Mouse (Mus musculus) CH12.LX (cell line): ENCODE data around the gene Map4k5. TPM values are rescaled to one million over a fixed set of nuclear protein-coding genes. Genes with fewer than 3 reads are reported as not detected.

Source experiments
- DNase-seq: peaks from one replicate; pipeline ENCODE4 v3.0.0-alpha.2; 2013; ENCODE audit errors: extremely low read depth
- H3K27ac ChIP-seq: 2 replicates; pipeline ENCODE4 v1.5.1; 2012; ENCODE audit warnings: low read depth, mild to moderate bottlenecking, control low read depth, moderate library complexity; ENCODE audit not compliant: insufficient read depth
- H3K27me3 ChIP-seq: replicated peaks from 2 replicates; pipeline ENCODE3; 2012; ENCODE audit warnings: inconsistent platforms
- H3K36me3 ChIP-seq, 2 experiments: replicated peaks in 1 of 2; 2 replicates each; pipeline versions ENCODE3 to v1.6.1; 2012; ENCODE audit warnings: inconsistent platforms in 1 of 2, low read length in 1 of 2, mild to moderate bottlenecking in 1 of 2, mixed read lengths in 1 of 2, moderate library complexity in 1 of 2; ENCODE audit not compliant: control insufficient read depth in 1 of 2, insufficient read depth in 1 of 2
- H3K4me1 ChIP-seq, 2 experiments: 2 replicates each; pipeline ENCODE4 v1.6.1; 2012; ENCODE audit warnings: inconsistent platforms in 1 of 2, moderate library complexity in 1 of 2; ENCODE audit not compliant: insufficient read depth in 2 of 2, control insufficient read depth in 1 of 2
- H3K4me2 ChIP-seq: 2 replicates; pipeline ENCODE4 v1.6.1; 2012; ENCODE audit warnings: low read depth, mild to moderate bottlenecking, control low read depth; ENCODE audit not compliant: poor library complexity, insufficient read depth, severe bottlenecking
- H3K4me3 ChIP-seq, 3 experiments: fragments of 150-350 bp in 1 of 3; sonication (generic) in 1 of 3; replicated peaks in 1 of 3; 2 replicates each; pipeline versions ENCODE3 to v1.5.1; 2011 to 2012; ENCODE audit warnings: low read depth in 2 of 3, low read length in 2 of 3, mild to moderate bottlenecking in 2 of 3, moderate library complexity in 2 of 3, control low read depth in 1 of 3, improper control_type of control experiment in 1 of 3, inconsistent platforms in 1 of 3, mixed read lengths in 1 of 3; ENCODE audit not compliant: poor library complexity in 1 of 3
- H3K79me2 ChIP-seq: replicated peaks from 2 replicates; pipeline ENCODE4 v1.6.1; 2012; ENCODE audit warnings: mild to moderate bottlenecking, moderate library complexity; ENCODE audit not compliant: control insufficient read depth, poor library complexity, insufficient read depth, severe bottlenecking; ENCODE audit errors: extremely low read depth
- H3K9ac ChIP-seq: 2 replicates; pipeline ENCODE4 v1.6.1; 2012; ENCODE audit warnings: low read depth, mild to moderate bottlenecking, control low read depth, moderate library complexity; ENCODE audit not compliant: insufficient read depth
- H3K9me3 ChIP-seq: replicated peaks from 2 replicates; pipeline ENCODE3; 2012; ENCODE audit warnings: low read length, inconsistent platforms, mixed read lengths
- CTCF ChIP-seq, 2 experiments: IDR thresholded peaks in 1 of 2; conservative IDR thresholded peaks in 1 of 2; 2 replicates each; pipeline ENCODE4 v1.5.1; 2011 to 2012; ENCODE audit warnings: low read depth in 2 of 2, low read length in 2 of 2, improper control_type of control experiment in 1 of 2, inconsistent platforms in 1 of 2, mild to moderate bottlenecking in 1 of 2, moderate library complexity in 1 of 2
- E2F4 ChIP-seq: IDR thresholded peaks from 2 replicates; pipeline ENCODE4 v1.6.1; 2011; ENCODE audit warnings: low read depth, low read length, improper control_type of control experiment; ENCODE audit not compliant: insufficient replicate concordance
- ELF1 ChIP-seq: IDR thresholded peaks from 2 replicates; pipeline ENCODE4 v1.6.1; 2014; ENCODE audit warnings: low read depth, mild to moderate bottlenecking, inconsistent platforms, low read length, improper control_type of control experiment
- EP300 ChIP-seq: IDR thresholded peaks from 2 replicates; pipeline ENCODE4 v1.6.1; 2011; ENCODE audit warnings: low read length, improper control_type of control experiment
- ETS1 ChIP-seq: conservative IDR thresholded peaks from 2 replicates; pipeline ENCODE4 v1.6.1; 2012; ENCODE audit warnings: low read depth, mild to moderate bottlenecking, inconsistent platforms, low read length, improper control_type of control experiment, moderate library complexity
- IRF4 ChIP-seq: IDR thresholded peaks from 2 replicates; pipeline ENCODE4 v1.6.1; 2014; ENCODE audit warnings: low read depth, mild to moderate bottlenecking, inconsistent platforms, low read length, improper control_type of control experiment
- JUND ChIP-seq: conservative IDR thresholded peaks from 2 replicates; pipeline ENCODE4 v1.6.1; 2011; ENCODE audit warnings: low read depth, low read length, improper control_type of control experiment
- MYC ChIP-seq: IDR thresholded peaks from 2 replicates; pipeline ENCODE4 v1.6.1; 2011; ENCODE audit warnings: low read depth, mild to moderate bottlenecking, improper control_type of control experiment, low read length
- PAX5 ChIP-seq: IDR thresholded peaks from 2 replicates; pipeline ENCODE4 v1.6.1; 2012; ENCODE audit warnings: low read length, inconsistent platforms, mixed read lengths
- POLR2A ChIP-seq: IDR thresholded peaks from 2 replicates; pipeline ENCODE4 v1.6.1; 2011; ENCODE audit warnings: low read depth, mild to moderate bottlenecking, improper control_type of control experiment, low read length
- TCF12 ChIP-seq: IDR thresholded peaks from 2 replicates; pipeline ENCODE4 v1.6.1; 2014; ENCODE audit warnings: low read depth, mild to moderate bottlenecking, inconsistent platforms, low read length, improper control_type of control experiment
- USF1 ChIP-seq: IDR thresholded peaks from 2 replicates; pipeline ENCODE4 v1.6.1; 2014; ENCODE audit warnings: low read depth, mild to moderate bottlenecking, inconsistent platforms, low read length, improper control_type of control experiment
- USF2 ChIP-seq: conservative IDR thresholded peaks from 2 replicates; pipeline ENCODE4 v1.6.1; 2011; ENCODE audit warnings: low read depth, low read length, improper control_type of control experiment
- ZC3H11A ChIP-seq: IDR thresholded peaks from 2 replicates; pipeline ENCODE4 v1.6.1; 2012; ENCODE audit warnings: low read depth, mild to moderate bottlenecking, inconsistent platforms, low read length, improper control_type of control experiment
- ZMIZ1 ChIP-seq: IDR thresholded peaks from 2 replicates; pipeline ENCODE4 v1.6.1; 2012; ENCODE audit warnings: low read depth, mild to moderate bottlenecking, inconsistent platforms, low read length, improper control_type of control experiment
- dilution Hi-C: fragments of 300-500 bp; cut with MboI; formaldehyde crosslinking; loops from 2 replicates; pipeline ENCODE4 v1.14.3; 2020; ENCODE audit warnings: low sequenced_read_pairs; ENCODE audit not compliant: extremely low pct_unique_long_range_greater_than_20kb, extremely low pct_ligation_motif_present
- in situ Hi-C: fragments of 300-500 bp; cut with MboI; formaldehyde crosslinking; loops from 3 replicates; pipeline ENCODE4 v1.14.3; 2019; ENCODE audit warnings: low sequenced_read_pairs, low pct_ligation_motif_present, low pct_unique_long_range_greater_than_20kb, mixed read lengths
- polyA plus RNA-seq: library from polyadenylated mRNA; unstranded; fragments of >175 nt; gene quantifications from 2 replicates; pipeline ENCODE4 v1.2.1, GENCODE M21; 2012; ENCODE audit warnings: low read depth; ENCODE audit not compliant: insufficient read length
- total RNA-seq, 2 experiments: library from RNA; depleted of rRNA; stranded (reverse); fragments of 300-350 nt in 1 of 2; fragments of >200 nt in 1 of 2; gene quantifications; 2 replicates each; pipeline ENCODE4 v1.2.3; 2012 to 2014

Map4k5 gene
- total and polyA plus RNA-seq, 3 experiments, result 7.8 to 13.5 (median 12.5) TPM

GRCm38 (mm10) chr12:69895046-69895445, 2.0 kb upstream of the Map4k5 start:
- H3K4me3 ChIP-seq, result no peak overlapping the region
- H3K27me3 ChIP-seq, result no peaks in the 10 kb centered on the region
- no peak overlapping the region for H3K27ac ChIP-seq
- H3K9ac ChIP-seq, result no peak overlapping the region
- no peaks in the 10 kb centered on the region; the same call in 1 of the 2 replicates for H3K79me2 ChIP-seq
- H3K4me1 ChIP-seq, result peaks cover 9 to 24% of the 10 kb centered on the region in 2 experiments; a peak in 3 of 4 replicates
- in situ Hi-C loops, result loop anchor here (10.0 kb wide), 1 partner anchor 130 kb away; no protein-coding TSS in a partner anchor
- TF ChIP-seq IRF4 (no peak), EP300 (no peak), JUND (no peak), USF1 (no peak), PAX5 (no peak), ZC3H11A (no peak), MYC (no peak), ETS1 (no peak), POLR2A (no peak), ELF1 (no peak), USF2 (no peak)
- DNase-seq, result no peak
- no peak overlapping the region for H3K4me2 ChIP-seq
- peaks cover 2% of the 10 kb centered on the region for H3K9me3 ChIP-seq
- dilution Hi-C loops, result no loop called here
- H3K36me3 ChIP-seq, result peaks cover 0 to 5% of the 10 kb centered on the region in 2 experiments

- H3K36me3 ChIP-seq, result peaks cover 0 to 6% of the 10 kb centered on the region in 2 experiments
- no peak overlapping the region for H3K4me2 ChIP-seq
- peaks cover 2% of the 10 kb centered on the region for H3K9me3 ChIP-seq
- H3K9ac ChIP-seq, result no peak overlapping the region
- TF ChIP-seq CTCF (conservative IDR thresholded peaks at IDR 0.05 in 1 of 2, IDR thresholded peaks at IDR 0.05 in 1 of 2; ENCODE audit: low read depth in 2 of 2, low read length in 2 of 2), result peak in 1 of 2 experiments; percentile 39; a peak in 2 of 4 replicates
- no peak for TF ChIP-seq TCF12
- TF ChIP-seq POLR2A, result no peak
- TF ChIP-seq ZMIZ1, result no peak
- no peak for TF ChIP-seq E2F4
- in situ Hi-C loops, result loop anchor here (10.0 kb wide), 1 partner anchor 129 kb away; no protein-coding TSS in a partner anchor
- no peak for DNase-seq
- no peaks in the 10 kb centered on the region for H3K27me3 ChIP-seq
- peaks cover 10 to 27% of the 10 kb centered on the region in 2 experiments; a peak in 3 of 4 replicates for H3K4me1 ChIP-seq
- no peak overlapping the region for H3K27ac ChIP-seq
- dilution Hi-C loops, result no loop called here
- H3K79me2 ChIP-seq, result no peaks in the 10 kb centered on the region; the same call in 1 of the 2 replicates
- H3K4me3 ChIP-seq, result no peak overlapping the region
Observed at GRCm38 (mm10) chr12:69893927-69894326, 927 bp upstream of the Map4k5 start.
